8 mouse cellular contexts compared by ENCODE assay signal in genomic region chr5:36712553-36713534, GRCm38 (mm10). TPM values are rescaled to one million over a fixed set of nuclear protein-coding genes. Genes with fewer than 3 reads are reported as not detected.
DNase-seq lines count a peak whose midpoint lies in the region; ATAC-seq and TF ChIP-seq lines count a peak whose summit lies in the region.

No protein-coding gene starts in this region.

- no peaks in the 10 kb centered on the region for H3K27me3 ChIP-seq in hindbrain, postnatal 0 days (ENCODE audit: insufficient read depth, low read length)
- H3K27me3 ChIP-seq in liver, embryonic 14.5 days (ENCODE audit: control insufficient read depth, insufficient read depth, low read length) = peaks cover 4% of the 10 kb centered on the region
- no peaks in the 10 kb centered on the region for H3K27me3 ChIP-seq in stomach, postnatal 0 days (ENCODE audit: control insufficient read depth, insufficient read depth, low read length)

- no peaks in the 10 kb centered on the region for H3K9me3 ChIP-seq in hindbrain, postnatal 0 days (ENCODE audit: low read length)
- no peaks in the 10 kb centered on the region for H3K9me3 ChIP-seq in liver, embryonic 14.5 days (ENCODE audit: control insufficient read depth, low read length)
- H3K9me3 ChIP-seq in stomach, postnatal 0 days (ENCODE audit: control insufficient read depth, low read length) = no peaks in the 10 kb centered on the region

- intact Hi-C loops in left cerebral cortex, postnatal 10 days (cut with DNase I) = no loop called here
- intact Hi-C loops in gastrocnemius, postnatal 14 days (cut with DNase I; ENCODE audit: low total_unique reads) = no loop called here

- H3K4me2 ChIP-seq in hindbrain, postnatal 0 days (ENCODE audit: low read depth, low read length) = peak overlapping the region; percentile 30
- peak overlapping the region; percentile 91 for H3K4me2 ChIP-seq in liver, embryonic 14.5 days (ENCODE audit: low read depth)
- H3K4me2 ChIP-seq in stomach, postnatal 0 days (replicated peaks; ENCODE audit: low read depth) = peak overlapping the region; percentile 64

- no peaks in the 10 kb centered on the region for H3K36me3 ChIP-seq in hindbrain, postnatal 0 days (ENCODE audit: insufficient read depth, low read length)
- no peaks in the 10 kb centered on the region for H3K36me3 ChIP-seq in liver, embryonic 14.5 days (replicated peaks; ENCODE audit: control insufficient read depth, insufficient read depth, low read depth)
- H3K36me3 ChIP-seq in stomach, postnatal 0 days (ENCODE audit: control insufficient read depth, insufficient read depth, low read length) = no peaks in the 10 kb centered on the region

- H3K4me1 ChIP-seq in hindbrain, postnatal 0 days (ENCODE audit: insufficient read depth, low read length) = peaks cover 3% of the 10 kb centered on the region; the same call in 1 of the 2 replicates
- peaks cover 30 to 43% of the 10 kb centered on the region in 2 experiments for H3K4me1 ChIP-seq in liver, embryonic 14.5 days (replicated peaks; ENCODE audit: control insufficient read depth in 2 of 2, insufficient read depth in 2 of 2, low read length in 1 of 2)
- H3K4me1 ChIP-seq in stomach, postnatal 0 days (replicated peaks; ENCODE audit: control insufficient read depth, insufficient read depth) = peaks cover 8% of the 10 kb centered on the region; the same call in 1 of the 2 replicates

- TF ChIP-seq CTCF in hindbrain, postnatal 0 days (IDR thresholded peaks at IDR 0.05; ENCODE audit: low read depth) = no peak
- peak; percentile 45 for TF ChIP-seq CTCF in liver, embryonic 14.5 days (IDR thresholded peaks at IDR 0.05; ENCODE audit: low read depth)
- peak; percentile 40; the same call in 1 of the 2 replicates for TF ChIP-seq CTCF in stomach, postnatal 0 days (IDR thresholded peaks at IDR 0.05; ENCODE audit: low read depth)

- no peak overlapping the region for H3K4me3 ChIP-seq in hindbrain, postnatal 0 days (ENCODE audit: low read length)
- peak overlapping the region; percentile 57 to 66 for H3K4me3 ChIP-seq in liver, embryonic 14.5 days (ENCODE audit: insufficient read depth in 1 of 2, low read depth in 2 of 2, low read length in 2 of 2)
- H3K4me3 ChIP-seq in stomach, postnatal 0 days (ENCODE audit: low read depth, low read length) = peak overlapping the region; percentile 32

- no peak overlapping the region; the same call in 1 of the 2 replicates for H3K27ac ChIP-seq in hindbrain, postnatal 0 days
- peak overlapping the region; percentile 87 for H3K27ac ChIP-seq in liver, embryonic 14.5 days
- H3K27ac ChIP-seq in stomach, postnatal 0 days (replicated peaks) = peak overlapping the region; percentile 90

- 0 out of 2 replicates have a peak overlapping the region, but pooled peaks have one; percentile 37 for H3K9ac ChIP-seq in hindbrain, postnatal 0 days (replicated peaks; ENCODE audit: low read length)
- H3K9ac ChIP-seq in liver, embryonic 14.5 days (replicated peaks) = peak overlapping the region; percentile 73
- peak overlapping the region; percentile 63; the same call in 1 of the 2 replicates for H3K9ac ChIP-seq in stomach, postnatal 0 days (ENCODE audit: low read length)

- peak; percentile 20 to 89 for DNase-seq in left cerebral cortex, postnatal 10 days (ENCODE audit: extremely low spot score in 1 of 2, low spot score in 2 of 2)
- no peak for DNase-seq in left cerebral cortex, adult 11 months (ENCODE audit: low spot score)
- peak; percentile 47 to 62 for DNase-seq in cerebellum, postnatal 36 days
- peak; percentile 92 for DNase-seq in gastrocnemius, postnatal 14 days
- peak; percentile 48 for DNase-seq in hindbrain, postnatal 0 days (ENCODE audit: low spot score)
- peak; percentile 79 to 87 (median 80) for DNase-seq in liver, embryonic 14.5 days (ENCODE audit: low read depth in 3 of 3, low spot score in 3 of 3)
- peak; percentile 80 for DNase-seq in naive thymus-derived CD4-positive, alpha-beta T cell, adult 2 months (ENCODE audit: low read depth)
- peak; percentile 96 for DNase-seq in stomach, postnatal 0 days (ENCODE audit: low spot score)

- TF ChIP-seq EP300 in liver, embryonic 14.5 days (IDR thresholded peaks at IDR 0.05; ENCODE audit: low read depth) = no peak
- peak; percentile 57 for TF ChIP-seq EP300 in stomach, postnatal 0 days (optimal IDR thresholded peaks at IDR 0.05)

- ATAC-seq in hindbrain, postnatal 0 days = peak; percentile 64; the same call in 1 of the 2 replicates
- peak; percentile 96 for ATAC-seq in liver, embryonic 14.5 days (ENCODE audit: insufficient read depth)
- peak; percentile 97 for ATAC-seq in stomach, postnatal 0 days (ENCODE audit: low FRiP score, low TSS enrichment)

- 10% methylated on average over 31 of the region's 31 CpGs for WGBS in hindbrain, postnatal 0 days
- WGBS in liver, embryonic 14.5 days (ENCODE audit: insufficient replicate concordance) = 9% methylated on average over 31 of the region's 31 CpGs
- 6% methylated on average over 31 of the region's 31 CpGs for WGBS in stomach, postnatal 0 days

RNA-seq across cellular contexts. Expression of gene D5Ertd579e, which starts 17.0 kb away (rescaled TPM):
- 10 to 100 TPM; 81.2 to 81.7 TPM for total RNA-seq in left cerebral cortex, postnatal 10 days (2021)
- 10 to 100 TPM; 52.2 to 54.5 TPM for total RNA-seq in gastrocnemius, postnatal 14 days (2021)
- total RNA-seq in hindbrain, postnatal 0 days (2014; rRNA removed) = 56.2 and 64.6 TPM in 2 replicates
- polyA plus RNA-seq in hindbrain, postnatal 0 days (2015; fragmentation: Nextera tagmentation; extraction: Ambion mirVana) = 31.0 and 32.2 TPM in 2 replicates
- 13.9 and 16.2 TPM in 2 replicates for polyA plus RNA-seq in liver, embryonic 14.5 days (2012; rRNA removed)
- polyA plus RNA-seq in liver, embryonic 14.5 days (2014; fragmentation: Nextera tagmentation; extraction: Ambion mirVana) = 22.7 and 24.1 TPM in 2 replicates
- 21.5 and 22.7 TPM in 2 replicates for polyA plus RNA-seq in stomach, postnatal 0 days (2015; fragmentation: Nextera tagmentation; extraction: Ambion mirVana)

RNA-seq across cellular contexts. Expression of gene Bloc1s4, which starts 35.6 kb away (rescaled TPM):
- 10 to 100 TPM; 16.5 to 20.7 TPM for total RNA-seq in left cerebral cortex, postnatal 10 days (2021)
- total RNA-seq in gastrocnemius, postnatal 14 days (2021) = 1 to 10 TPM; 8.0 to 9.2 TPM
- 19.7 and 29.1 TPM in 2 replicates for total RNA-seq in hindbrain, postnatal 0 days (2014; rRNA removed)
- polyA plus RNA-seq in hindbrain, postnatal 0 days (2015; fragmentation: Nextera tagmentation; extraction: Ambion mirVana) = 28.9 and 32.0 TPM in 2 replicates
- polyA plus RNA-seq in liver, embryonic 14.5 days (2012; rRNA removed) = 10.6 and 10.9 TPM in 2 replicates
- polyA plus RNA-seq in liver, embryonic 14.5 days (2014; fragmentation: Nextera tagmentation; extraction: Ambion mirVana) = 11.9 and 14.4 TPM in 2 replicates
- polyA plus RNA-seq in stomach, postnatal 0 days (2015; fragmentation: Nextera tagmentation; extraction: Ambion mirVana) = 21.4 and 22.2 TPM in 2 replicates

Comparison
In these comparisons a context has a peak if more than half of its experiments do, and no peak if none do; other contexts are left out.
1. H3K4me2 ChIP-seq: peak in every context shown above with its lines; median percentile 91 in liver, embryonic 14.5 days; 64 in stomach, postnatal 0 days; 30 in hindbrain, postnatal 0 days.